Mouse (Mus musculus) neural tube, postnatal 0 days (tissue): Measurements from ENCODE around the gene Rgs19. TPM values are rescaled to one million over a fixed set of nuclear protein-coding genes. Genes with fewer than 3 reads are reported as not detected.

Experiments
- polyA plus RNA-seq: library from polyadenylated mRNA; unstranded; fragments of >200 nt; fragmentation: Nextera tagmentation; extraction: Ambion mirVana; gene quantifications from 2 replicates; pipeline ENCODE4 v1.2.1, GENCODE M21; 2015

Rgs19 gene
- polyA plus RNA-seq = 62.4 and 72.0 TPM in 2 replicates

DNA sequence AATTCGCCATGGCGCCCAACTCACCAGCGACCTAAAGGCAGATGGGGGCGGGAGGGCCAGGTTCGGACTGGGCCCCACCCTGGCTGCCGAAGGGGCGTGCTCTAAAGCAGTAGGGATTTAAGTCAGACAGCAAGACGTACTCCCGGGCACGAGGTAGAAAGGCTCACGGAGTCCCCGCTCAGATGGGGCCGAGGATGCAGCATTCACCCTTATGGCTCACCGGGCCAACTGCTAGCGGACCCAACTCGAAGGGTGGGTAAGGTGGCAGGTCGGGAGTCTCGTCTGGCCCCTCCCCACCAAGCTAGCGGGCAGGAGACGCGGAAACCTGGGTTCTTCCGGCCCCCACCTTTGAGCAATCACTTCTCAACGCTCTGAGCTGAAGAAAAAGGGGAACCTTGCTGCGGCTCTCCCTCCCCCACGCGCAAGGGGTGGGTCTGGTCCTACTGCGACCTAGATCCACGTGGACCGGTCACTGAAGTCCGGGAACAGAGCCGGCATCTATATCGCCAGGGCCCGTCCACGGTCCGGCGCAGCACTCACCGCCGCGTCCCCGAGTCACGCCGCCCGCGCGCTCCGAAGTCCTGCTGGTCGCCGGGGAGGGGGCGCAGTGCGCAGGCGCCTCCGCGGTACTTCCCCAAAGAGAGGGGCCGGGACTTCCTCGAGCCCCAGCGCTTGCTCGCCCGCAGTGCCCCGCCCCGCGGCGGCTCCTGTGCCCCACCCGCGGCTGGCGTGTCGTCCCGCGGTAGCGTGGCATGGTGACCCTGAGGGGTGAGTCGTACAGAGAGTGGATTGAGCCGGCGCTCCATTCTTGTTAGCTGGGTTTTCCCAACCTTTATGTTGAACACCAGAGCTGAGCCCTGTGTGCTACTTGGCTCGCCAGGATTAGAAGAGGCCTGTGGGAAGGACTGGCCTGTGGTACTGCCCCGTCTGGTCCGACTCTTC is at the start of gene Rgs19:
Rgs19 (minus strand) TSS at position 639 of the 942 bp plus-strand sequence.

DNA sequence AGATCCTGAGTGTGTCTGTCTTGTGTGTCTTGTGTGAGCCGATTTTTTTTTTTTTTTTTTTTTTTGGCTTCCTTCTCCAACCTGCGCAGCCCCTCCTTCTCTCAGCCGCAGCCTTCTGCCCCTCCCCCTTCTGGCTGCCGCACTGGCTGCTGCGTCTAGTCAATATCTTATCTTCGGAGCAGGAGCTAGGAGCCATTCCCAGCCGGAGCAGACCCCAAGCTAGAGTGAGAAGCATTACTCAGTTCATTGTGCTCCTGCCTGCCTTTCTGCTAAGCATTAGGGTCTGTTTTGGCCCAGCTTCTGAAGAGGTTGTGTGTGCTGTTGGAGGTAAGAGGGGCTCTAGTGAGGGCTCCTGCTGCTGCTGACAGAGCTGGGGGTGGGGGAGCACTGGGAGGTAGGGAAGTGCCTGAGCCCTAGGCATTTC is 21.1 kb upstream of the Rgs19 start, which contains the start of gene Oprl1:
Oprl1 (plus strand) TSS at position 114 of the 424 bp plus-strand sequence.

DNA sequence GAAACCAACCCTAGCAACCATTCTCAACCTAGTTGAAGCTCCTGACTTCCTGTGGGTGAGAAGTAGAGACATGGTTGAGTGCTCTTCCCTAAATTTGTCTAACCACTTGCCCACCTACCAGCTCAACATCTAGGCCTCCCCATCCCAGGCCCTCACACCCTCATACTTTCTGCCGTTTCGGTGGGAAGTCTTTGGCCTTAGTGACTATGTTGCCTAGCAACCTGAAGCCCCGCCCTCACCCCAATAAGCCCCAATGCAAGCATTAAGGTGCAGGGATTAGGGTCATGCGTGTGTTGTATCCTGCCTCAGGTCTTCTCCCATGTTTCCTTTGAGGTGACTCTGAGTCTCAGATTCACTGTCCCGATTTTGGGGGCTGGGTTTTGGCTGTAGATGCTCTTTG is 4.5 kb upstream of the Rgs19 start, which contains the start of gene Lkaaear1:
Lkaaear1 (minus strand) TSS at position 202 of the 400 bp plus-strand sequence.

GRCm38 (mm10) chr2:181679951-181680715 is 13.6 kb downstream of the Rgs19 start, which contains the start of gene Tcea2:
TSS of gene Tcea2 (plus strand) at chr2:181680310.

GRCm38 (mm10) chr2:181671326-181671725 is 22.5 kb downstream of the Rgs19 start, which contains the start of gene Sox18:
TSS of gene Sox18 (minus strand) at chr2:181671640.

GRCm38 (mm10) chr2:181656734-181657133 is 37.0 kb downstream of the Rgs19 start, which contains the start of gene Gm29797:
TSS of gene Gm29797 (plus strand) at chr2:181657034.

Other genes with a start within 250 kb of the Rgs19 start
- gene Zbtb46, start 234.6 kb downstream of the Rgs19 start, polyA plus RNA-seq = 11.9 and 14.3 TPM in 2 replicates
- not detected in 2 replicates for gene Abhd16b, start 200.8 kb downstream of the Rgs19 start, polyA plus RNA-seq
- 110 and 122 TPM in 2 replicates for gene Tpd52l2, start 196.8 kb downstream of the Rgs19 start, polyA plus RNA-seq
- gene Dnajc5, start 173.5 kb downstream of the Rgs19 start, polyA plus RNA-seq = 256 and 272 TPM in 2 replicates
- gene Uckl1, start 109.1 kb downstream of the Rgs19 start, polyA plus RNA-seq = 40.5 and 51.8 TPM in 2 replicates
- gene Prpf6, start 102.1 kb downstream of the Rgs19 start, polyA plus RNA-seq = 38.9 and 44.0 TPM in 2 replicates
- gene Zfp512b, start 101.2 kb downstream of the Rgs19 start, polyA plus RNA-seq = 67.1 and 78.8 TPM in 2 replicates
- gene Samd10, start 94.8 kb downstream of the Rgs19 start, polyA plus RNA-seq = 125 and 145 TPM in 2 replicates
- not detected in 2 replicates for gene Gm29797, start 36.9 kb downstream of the Rgs19 start, polyA plus RNA-seq
- gene Sox18, start 22.3 kb downstream of the Rgs19 start, polyA plus RNA-seq = 17.0 and 18.8 TPM in 2 replicates
- gene Tcea2, start 13.7 kb downstream of the Rgs19 start, polyA plus RNA-seq = 52.5 and 63.6 TPM in 2 replicates
- gene Lkaaear1, start 4.5 kb upstream of the Rgs19 start, polyA plus RNA-seq = not detected in 2 replicates
- 72.5 and 79.2 TPM in 2 replicates for gene Oprl1, start 21.0 kb upstream of the Rgs19 start, polyA plus RNA-seq
- 6.5 and 7.1 TPM in 2 replicates for gene Myt1, start 69.4 kb upstream of the Rgs19 start, polyA plus RNA-seq
- 23.8 and 24.2 TPM in 2 replicates for gene Pcmtd2, start 143.9 kb upstream of the Rgs19 start, polyA plus RNA-seq
- 61.6 and 65.3 TPM in 2 replicates for gene Polr3k, start 170.4 kb upstream of the Rgs19 start, polyA plus RNA-seq